Mouse (Mus musculus) embryonic fibroblast, embryonic 13.5 days (primary cell): Measurements from ENCODE around the gene Ebf4.

Source experiments
- CTCF ChIP-seq: IDR thresholded peaks from 2 replicates; pipeline ENCODE4 v1.5.1; 2011; ENCODE audit warnings: mild to moderate bottlenecking, control low read depth, low read length, moderate library complexity, borderline replicate concordance; ENCODE audit not compliant: insufficient read depth
- POLR2A ChIP-seq: IDR thresholded peaks from 2 replicates; pipeline ENCODE4 v1.6.1; 2011; ENCODE audit warnings: low read depth, mild to moderate bottlenecking, control low read depth, low read length, moderate library complexity

- TF ChIP-seq CTCF (no peak), POLR2A (no peak)
Measured at GRCm38 (mm10) chr2:130329502-130329901, 34.5 kb downstream of the Ebf4 start.
